Mouse (Mus musculus): ENCODE data around the gene Hs3st4. TPM values are rescaled to one million over a fixed set of nuclear protein-coding genes. Genes with fewer than 3 reads are reported as not detected.

Hs3st4 gene
- polyA plus RNA-seq, 1 experiment from 2014 or later: not detected

GRCm38 (mm10) chr7:123983177-123984046 lies 743 bp downstream of the Hs3st4 start:
- Histone ChIP-seq H3K4me1 (ENCODE audit: control insufficient read depth, insufficient read depth, low read length) (no peaks in the 10 kb centered on the region), H3K9me3 (ENCODE audit: control insufficient read depth, low read length) (no peaks in the 10 kb centered on the region), H3K4me3 (ENCODE audit: low read depth, low read length) (peak overlapping the region; percentile 57), H3K27ac (replicated peaks; ENCODE audit: low read depth, low read length) (no peak overlapping the region), H3K27me3 (ENCODE audit: control insufficient read depth, insufficient read depth, low read length) (peaks cover 58% of the 10 kb centered on the region), H3K36me3 (ENCODE audit: control insufficient read depth, insufficient read depth, low read length) (no peaks in the 10 kb centered on the region), H3K9ac (ENCODE audit: low read length) (no peak overlapping the region; the same call in 1 of the 2 replicates), H3K4me2 (ENCODE audit: low read depth, severe bottlenecking) (peak overlapping the region; percentile 97)
- ATAC-seq (ENCODE audit: insufficient number of reproducible peaks, low FRiP score, low TSS enrichment, low read depth) (0 out of 2 replicates have a peak, but pooled peaks have one; percentile 54), DNase-seq (ENCODE audit: low spot score) (peak; percentile 50)
- WGBS: under 1% methylated on average over 71 of the region's 97 CpGs

DNA sequence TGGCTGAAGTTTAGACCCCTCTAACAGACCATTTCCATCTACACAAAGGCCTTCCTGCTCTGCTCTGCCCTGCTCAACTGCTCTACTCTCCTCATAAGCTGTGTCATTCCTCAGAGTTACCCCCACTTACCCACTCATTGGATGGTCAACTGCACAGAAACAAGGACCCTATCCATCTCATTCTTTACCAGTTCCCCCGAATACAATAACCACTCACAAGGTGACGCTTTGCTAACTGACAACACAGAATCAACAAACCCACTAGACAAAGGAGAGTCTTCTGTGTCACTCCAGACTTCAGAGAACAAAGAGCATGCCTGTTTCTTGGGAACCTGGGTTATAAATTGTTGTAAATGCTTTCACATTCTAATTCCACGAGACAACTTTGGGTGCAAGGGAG lies 9.5 kb downstream of the Hs3st4 start:
- 84% methylated on average over 3 of the region's 3 CpGs for WGBS
- no peak overlapping the region for H3K9ac ChIP-seq (ENCODE audit: low read length)
- H3K4me1 ChIP-seq (ENCODE audit: control insufficient read depth, insufficient read depth, low read length): no peaks in the 10 kb centered on the region
- no peak overlapping the region for H3K4me3 ChIP-seq (ENCODE audit: low read depth, low read length)
- DNase-seq (ENCODE audit: low spot score) (no peak), ATAC-seq (ENCODE audit: insufficient number of reproducible peaks, low FRiP score, low TSS enrichment, low read depth) (no peak)
- no peak overlapping the region for H3K27ac ChIP-seq (replicated peaks; ENCODE audit: low read depth, low read length)
- H3K9me3 ChIP-seq (ENCODE audit: control insufficient read depth, low read length): no peaks in the 10 kb centered on the region
- H3K4me2 ChIP-seq (ENCODE audit: low read depth, severe bottlenecking): no peak overlapping the region
- no peaks in the 10 kb centered on the region for H3K27me3 ChIP-seq (ENCODE audit: control insufficient read depth, insufficient read depth, low read length)
- H3K36me3 ChIP-seq (ENCODE audit: control insufficient read depth, insufficient read depth, low read length): no peaks in the 10 kb centered on the region

GRCm38 (mm10) chr7:123997266-123997665 lies 14.6 kb downstream of the Hs3st4 start:
- Histone ChIP-seq H3K27me3 (ENCODE audit: control insufficient read depth, insufficient read depth, low read length) (no peaks in the 10 kb centered on the region), H3K27ac (replicated peaks; ENCODE audit: low read depth, low read length) (no peak overlapping the region), H3K4me3 (ENCODE audit: low read depth, low read length) (no peak overlapping the region), H3K4me2 (ENCODE audit: low read depth, severe bottlenecking) (no peak overlapping the region), H3K9me3 (ENCODE audit: control insufficient read depth, low read length) (no peaks in the 10 kb centered on the region), H3K36me3 (ENCODE audit: control insufficient read depth, insufficient read depth, low read length) (no peaks in the 10 kb centered on the region), H3K9ac (ENCODE audit: low read length) (no peak overlapping the region), H3K4me1 (ENCODE audit: control insufficient read depth, insufficient read depth, low read length) (no peaks in the 10 kb centered on the region)
- ATAC-seq (ENCODE audit: insufficient number of reproducible peaks, low FRiP score, low TSS enrichment, low read depth): no peak
- WGBS: 24% methylated on average over 3 of the region's 3 CpGs
- no peak for DNase-seq (ENCODE audit: low spot score)

- H3K4me3 ChIP-seq (ENCODE audit: low read depth, low read length): no peak overlapping the region
- H3K9me3 ChIP-seq (ENCODE audit: control insufficient read depth, low read length): no peaks in the 10 kb centered on the region
- H3K27ac ChIP-seq (replicated peaks; ENCODE audit: low read depth, low read length): no peak overlapping the region
- H3K27me3 ChIP-seq (ENCODE audit: control insufficient read depth, insufficient read depth, low read length): no peaks in the 10 kb centered on the region
- no peaks in the 10 kb centered on the region for H3K4me1 ChIP-seq (ENCODE audit: control insufficient read depth, insufficient read depth, low read length)
- H3K4me2 ChIP-seq (ENCODE audit: low read depth, severe bottlenecking): no peak overlapping the region
- no peak overlapping the region for H3K9ac ChIP-seq (ENCODE audit: low read length)
- no peaks in the 10 kb centered on the region for H3K36me3 ChIP-seq (ENCODE audit: control insufficient read depth, insufficient read depth, low read length)
- ATAC-seq (ENCODE audit: insufficient number of reproducible peaks, low FRiP score, low TSS enrichment, low read depth) (no peak), DNase-seq (ENCODE audit: low spot score) (no peak)
- WGBS: 61% methylated on average over 7 of the region's 7 CpGs
Measured at GRCm38 (mm10) chr7:123998601-123999000, 15.9 kb downstream of the Hs3st4 start.

GRCm38 (mm10) chr7:124026908-124027307 lies 44.2 kb downstream of the Hs3st4 start:
- no peaks in the 10 kb centered on the region for H3K4me1 ChIP-seq (ENCODE audit: control insufficient read depth, insufficient read depth, low read length)
- no peak for ATAC-seq (ENCODE audit: insufficient number of reproducible peaks, low FRiP score, low TSS enrichment, low read depth)
- no peaks in the 10 kb centered on the region for H3K9me3 ChIP-seq (ENCODE audit: control insufficient read depth, low read length)
- H3K4me2 ChIP-seq (ENCODE audit: low read depth, severe bottlenecking): no peak overlapping the region
- no peak overlapping the region for H3K4me3 ChIP-seq (ENCODE audit: low read depth, low read length)
- DNase-seq (ENCODE audit: low spot score): no peak
- H3K9ac ChIP-seq (ENCODE audit: low read length): no peak overlapping the region
- H3K27ac ChIP-seq (replicated peaks; ENCODE audit: low read depth, low read length): no peak overlapping the region
- no peaks in the 10 kb centered on the region for H3K27me3 ChIP-seq (ENCODE audit: control insufficient read depth, insufficient read depth, low read length)
- H3K36me3 ChIP-seq (ENCODE audit: control insufficient read depth, insufficient read depth, low read length): no peaks in the 10 kb centered on the region
- 95% methylated on average over 5 of the region's 5 CpGs for WGBS

DNA sequence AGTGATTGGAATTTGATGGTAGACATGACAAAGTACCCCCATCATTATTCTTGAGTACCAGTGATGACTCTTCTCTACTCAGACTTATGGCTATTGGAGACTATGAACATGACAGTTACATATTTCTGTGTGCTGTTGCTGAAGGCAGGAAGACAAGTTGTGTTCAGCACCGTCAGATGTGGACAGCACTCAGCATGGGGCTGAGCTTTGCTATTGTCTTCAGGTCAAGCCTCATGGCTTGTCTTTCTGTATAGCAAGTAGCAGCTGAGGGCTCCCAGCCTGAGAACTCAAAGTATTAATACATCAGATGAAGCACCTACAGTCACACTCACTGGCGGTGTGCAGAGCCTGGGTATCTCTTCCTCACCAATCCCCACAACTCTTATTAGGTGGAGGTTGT lies 49.6 kb downstream of the Hs3st4 start:
- Histone ChIP-seq H3K4me3 (ENCODE audit: low read depth, low read length) (no peak overlapping the region), H3K4me1 (ENCODE audit: control insufficient read depth, insufficient read depth, low read length) (no peaks in the 10 kb centered on the region), H3K27me3 (ENCODE audit: control insufficient read depth, insufficient read depth, low read length) (no peaks in the 10 kb centered on the region), H3K4me2 (ENCODE audit: low read depth, severe bottlenecking) (no peak overlapping the region), H3K9me3 (ENCODE audit: control insufficient read depth, low read length) (no peaks in the 10 kb centered on the region), H3K36me3 (ENCODE audit: control insufficient read depth, insufficient read depth, low read length) (no peaks in the 10 kb centered on the region), H3K27ac (replicated peaks; ENCODE audit: low read depth, low read length) (no peak overlapping the region), H3K9ac (ENCODE audit: low read length) (no peak overlapping the region)
- DNase-seq (ENCODE audit: low spot score) (peak; percentile 67), ATAC-seq (ENCODE audit: insufficient number of reproducible peaks, low FRiP score, low TSS enrichment, low read depth) (no peak)
- 43% methylated on average over 2 of the region's 2 CpGs for WGBS

DNA sequence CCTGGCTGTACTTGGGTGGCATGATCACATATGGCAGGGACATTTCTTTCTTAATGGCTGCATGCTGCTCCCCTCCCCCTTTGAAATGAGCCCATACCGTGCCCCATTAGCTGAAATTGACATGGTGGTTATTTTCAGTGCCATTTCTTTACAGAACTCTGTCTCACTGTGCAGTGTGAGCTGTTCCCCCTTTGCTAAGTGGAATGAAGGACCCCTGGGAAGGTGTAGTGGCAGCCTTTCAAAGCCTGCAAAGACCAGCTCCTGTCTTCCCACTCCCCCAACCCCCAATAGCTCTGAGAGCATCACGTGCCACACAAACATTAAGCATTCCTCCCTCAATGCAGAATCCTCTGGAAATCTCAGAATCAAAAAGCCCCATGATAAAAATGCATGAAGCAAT lies 50.7 kb downstream of the Hs3st4 start:
- 74% methylated on average over 2 of the region's 2 CpGs for WGBS
- no peak overlapping the region for H3K4me2 ChIP-seq (ENCODE audit: low read depth, severe bottlenecking)
- H3K9ac ChIP-seq (ENCODE audit: low read length): no peak overlapping the region
- no peaks in the 10 kb centered on the region for H3K4me1 ChIP-seq (ENCODE audit: control insufficient read depth, insufficient read depth, low read length)
- H3K9me3 ChIP-seq (ENCODE audit: control insufficient read depth, low read length): no peaks in the 10 kb centered on the region
- no peaks in the 10 kb centered on the region for H3K27me3 ChIP-seq (ENCODE audit: control insufficient read depth, insufficient read depth, low read length)
- H3K4me3 ChIP-seq (ENCODE audit: low read depth, low read length): no peak overlapping the region
- DNase-seq (ENCODE audit: low spot score): no peak
- H3K36me3 ChIP-seq (ENCODE audit: control insufficient read depth, insufficient read depth, low read length): no peaks in the 10 kb centered on the region
- H3K27ac ChIP-seq (replicated peaks; ENCODE audit: low read depth, low read length): no peak overlapping the region
- ATAC-seq (ENCODE audit: insufficient number of reproducible peaks, low FRiP score, low TSS enrichment, low read depth): no peak

- no peak overlapping the region for H3K4me3 ChIP-seq (ENCODE audit: low read depth, low read length)
- 52% methylated on average over 5 of the region's 5 CpGs for WGBS
- no peak for DNase-seq (ENCODE audit: low spot score)
- ATAC-seq (ENCODE audit: insufficient number of reproducible peaks, low FRiP score, low TSS enrichment, low read depth): no peak
- no peaks in the 10 kb centered on the region for H3K36me3 ChIP-seq (ENCODE audit: control insufficient read depth, insufficient read depth, low read length)
- no peak overlapping the region for H3K9ac ChIP-seq (ENCODE audit: low read length)
- no peak overlapping the region for H3K4me2 ChIP-seq (ENCODE audit: low read depth, severe bottlenecking)
- peaks cover 11% of the 10 kb centered on the region for H3K4me1 ChIP-seq (ENCODE audit: control insufficient read depth, insufficient read depth, low read length)
- no peaks in the 10 kb centered on the region for H3K27me3 ChIP-seq (ENCODE audit: control insufficient read depth, insufficient read depth, low read length)
- H3K9me3 ChIP-seq (ENCODE audit: control insufficient read depth, low read length): no peaks in the 10 kb centered on the region
- H3K27ac ChIP-seq (replicated peaks; ENCODE audit: low read depth, low read length): no peak overlapping the region
Measured at GRCm38 (mm10) chr7:124037281-124037700, 54.6 kb downstream of the Hs3st4 start.
